Mouse (Mus musculus): ENCODE data around the gene Slc1a7. TPM values are rescaled to one million over a fixed set of nuclear protein-coding genes. Genes with fewer than 3 reads are reported as not detected.

Gene Slc1a7
- polyA plus RNA-seq, 1 experiment from 2014 or later: 0.10 TPM

DNA sequence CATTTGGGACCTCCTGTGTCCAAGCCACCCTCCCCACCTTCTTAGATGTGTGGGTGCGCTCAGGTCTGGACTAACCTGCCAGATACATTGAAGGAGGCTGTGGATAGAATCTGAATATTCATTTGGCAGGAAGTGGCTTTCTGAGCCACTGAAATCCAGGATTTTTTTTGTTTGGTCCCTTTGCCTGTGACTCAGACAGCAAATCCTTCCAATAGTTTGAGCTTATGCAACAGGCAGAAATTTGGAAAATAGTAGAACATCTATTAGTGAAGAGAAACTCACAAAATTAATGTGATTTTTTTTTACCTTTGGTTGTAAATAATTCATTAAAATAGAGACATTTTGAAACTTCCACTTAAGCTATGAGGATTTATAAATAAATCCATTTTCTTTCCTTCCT is 3.0 kb downstream of the Slc1a7 start:
- no peaks in the 10 kb centered on the region for H3K27me3 ChIP-seq (ENCODE audit: control insufficient read depth, insufficient read depth, low read length)
- no peak for DNase-seq (ENCODE audit: low spot score)
- H3K4me2 ChIP-seq (replicated peaks; ENCODE audit: low read depth): no peak overlapping the region
- TF ChIP-seq CTCF (IDR thresholded peaks at IDR 0.05; ENCODE audit: low read depth) (no peak), EP300 (optimal IDR thresholded peaks at IDR 0.05) (no peak)
- no peak for ATAC-seq (ENCODE audit: low FRiP score, low TSS enrichment)
- no peak overlapping the region for H3K4me3 ChIP-seq (ENCODE audit: low read depth, low read length)
- H3K9ac ChIP-seq (ENCODE audit: low read length): no peak overlapping the region
- no peaks in the 10 kb centered on the region for H3K9me3 ChIP-seq (ENCODE audit: control insufficient read depth, low read length)
- WGBS: 94% methylated on average over 1 of the region's 1 CpGs
- H3K36me3 ChIP-seq (ENCODE audit: control insufficient read depth, insufficient read depth, low read length): no peaks in the 10 kb centered on the region
- no peaks in the 10 kb centered on the region for H3K4me1 ChIP-seq (replicated peaks; ENCODE audit: control insufficient read depth, insufficient read depth)
- H3K27ac ChIP-seq (replicated peaks): no peak overlapping the region

DNA sequence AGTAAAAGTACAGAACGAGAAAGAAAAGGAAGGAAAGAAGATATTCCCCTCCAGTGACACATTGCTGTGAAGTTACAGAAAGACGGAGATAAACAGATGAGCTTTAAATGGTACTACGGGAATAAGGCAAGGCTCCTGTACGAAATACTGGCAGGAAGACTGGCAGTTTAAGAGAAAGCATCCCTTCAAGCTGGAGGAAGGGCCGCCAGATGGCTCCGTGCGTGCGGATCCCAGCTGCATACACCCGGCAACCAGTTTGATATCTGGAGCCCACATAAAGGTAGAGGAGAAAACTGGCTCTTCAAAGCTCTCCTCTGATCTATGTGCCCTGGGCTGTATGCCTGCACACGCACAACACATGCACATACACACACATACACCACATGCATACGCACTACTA is 6.4 kb downstream of the Slc1a7 start:
- H3K27ac ChIP-seq (replicated peaks): no peak overlapping the region
- no peak overlapping the region for H3K4me3 ChIP-seq (ENCODE audit: low read depth, low read length)
- no peak for DNase-seq (ENCODE audit: low spot score)
- ATAC-seq (ENCODE audit: low FRiP score, low TSS enrichment): no peak
- 66% methylated on average over 11 of the region's 11 CpGs for WGBS
- H3K36me3 ChIP-seq (ENCODE audit: control insufficient read depth, insufficient read depth, low read length): no peaks in the 10 kb centered on the region
- H3K4me1 ChIP-seq (replicated peaks; ENCODE audit: control insufficient read depth, insufficient read depth): no peaks in the 10 kb centered on the region
- H3K4me2 ChIP-seq (replicated peaks; ENCODE audit: low read depth): no peak overlapping the region
- no peaks in the 10 kb centered on the region for H3K27me3 ChIP-seq (ENCODE audit: control insufficient read depth, insufficient read depth, low read length)
- TF ChIP-seq EP300 (optimal IDR thresholded peaks at IDR 0.05) (no peak), CTCF (IDR thresholded peaks at IDR 0.05; ENCODE audit: low read depth) (no peak)
- no peak overlapping the region for H3K9ac ChIP-seq (ENCODE audit: low read length)
- H3K9me3 ChIP-seq (ENCODE audit: control insufficient read depth, low read length): no peaks in the 10 kb centered on the region

DNA sequence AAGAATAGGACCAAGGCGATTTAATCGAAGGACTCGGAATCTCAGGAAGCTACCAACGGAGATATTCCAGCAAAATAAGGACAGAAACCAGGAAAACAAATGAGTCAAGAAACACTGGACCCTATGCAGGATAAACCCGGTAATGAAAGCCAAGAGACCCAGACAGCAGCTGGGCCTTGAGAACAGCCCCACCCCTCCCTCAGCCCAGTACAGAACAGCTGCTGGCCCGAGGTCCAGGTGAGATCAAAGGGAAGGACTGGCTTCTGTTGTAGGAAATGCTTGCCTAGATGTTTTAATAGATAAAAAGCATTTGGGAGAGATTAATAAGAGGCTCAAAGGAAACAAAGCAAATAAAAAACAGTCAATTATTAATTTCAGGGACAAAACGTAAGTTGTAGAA is 6.9 kb downstream of the Slc1a7 start:
- H3K4me3 ChIP-seq (ENCODE audit: low read depth, low read length): no peak overlapping the region

DNA sequence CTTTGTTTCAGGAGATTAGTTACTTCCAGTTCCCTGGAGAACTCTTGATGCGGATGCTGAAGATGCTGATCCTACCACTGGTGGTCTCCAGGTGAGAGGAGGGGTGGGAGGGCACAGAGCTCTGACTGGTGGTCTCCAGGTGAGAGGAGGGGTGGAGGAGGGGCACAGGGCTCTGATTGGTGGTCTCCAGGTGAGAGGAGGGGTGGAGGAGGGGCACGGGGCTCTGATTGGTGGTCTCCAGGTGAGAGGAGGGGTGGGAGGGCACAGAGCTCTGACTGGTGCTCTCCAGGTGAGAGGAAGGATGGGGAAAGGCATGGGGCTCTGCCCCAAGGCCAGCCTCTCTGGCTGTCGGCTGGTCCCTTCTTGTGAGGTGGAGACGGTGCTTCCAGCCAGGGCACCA is 9.5 kb downstream of the Slc1a7 start:
- Histone ChIP-seq H3K9ac (ENCODE audit: low read length) (no peak overlapping the region), H3K36me3 (ENCODE audit: control insufficient read depth, insufficient read depth, low read length) (no peaks in the 10 kb centered on the region), H3K9me3 (ENCODE audit: control insufficient read depth, low read length) (no peaks in the 10 kb centered on the region), H3K27ac (replicated peaks) (no peak overlapping the region), H3K4me3 (ENCODE audit: low read depth, low read length) (no peak overlapping the region), H3K4me2 (replicated peaks; ENCODE audit: low read depth) (no peak overlapping the region), H3K27me3 (ENCODE audit: control insufficient read depth, insufficient read depth, low read length) (no peaks in the 10 kb centered on the region), H3K4me1 (replicated peaks; ENCODE audit: control insufficient read depth, insufficient read depth) (no peaks in the 10 kb centered on the region)
- DNase-seq (ENCODE audit: low spot score): no peak
- ATAC-seq (ENCODE audit: low FRiP score, low TSS enrichment): no peak
- WGBS: 59% methylated on average over 4 of the region's 4 CpGs
- TF ChIP-seq CTCF (IDR thresholded peaks at IDR 0.05; ENCODE audit: low read depth) (no peak), EP300 (optimal IDR thresholded peaks at IDR 0.05) (no peak)

More for the DNA sequence above, 6.9 kb downstream of the Slc1a7 start:
- Histone ChIP-seq H3K9me3 (ENCODE audit: control insufficient read depth, low read length) (no peaks in the 10 kb centered on the region), H3K9ac (ENCODE audit: low read length) (no peak overlapping the region), H3K4me1 (replicated peaks; ENCODE audit: control insufficient read depth, insufficient read depth) (no peaks in the 10 kb centered on the region), H3K27me3 (ENCODE audit: control insufficient read depth, insufficient read depth, low read length) (no peaks in the 10 kb centered on the region), H3K4me2 (replicated peaks; ENCODE audit: low read depth) (no peak overlapping the region), H3K36me3 (ENCODE audit: control insufficient read depth, insufficient read depth, low read length) (no peaks in the 10 kb centered on the region), H3K27ac (replicated peaks) (no peak overlapping the region)
- TF ChIP-seq EP300 (optimal IDR thresholded peaks at IDR 0.05) (no peak), CTCF (IDR thresholded peaks at IDR 0.05; ENCODE audit: low read depth) (no peak)
- no peak for DNase-seq (ENCODE audit: low spot score)
- ATAC-seq (ENCODE audit: low FRiP score, low TSS enrichment): no peak
- WGBS: 56% methylated on average over 7 of the region's 7 CpGs

DNA sequence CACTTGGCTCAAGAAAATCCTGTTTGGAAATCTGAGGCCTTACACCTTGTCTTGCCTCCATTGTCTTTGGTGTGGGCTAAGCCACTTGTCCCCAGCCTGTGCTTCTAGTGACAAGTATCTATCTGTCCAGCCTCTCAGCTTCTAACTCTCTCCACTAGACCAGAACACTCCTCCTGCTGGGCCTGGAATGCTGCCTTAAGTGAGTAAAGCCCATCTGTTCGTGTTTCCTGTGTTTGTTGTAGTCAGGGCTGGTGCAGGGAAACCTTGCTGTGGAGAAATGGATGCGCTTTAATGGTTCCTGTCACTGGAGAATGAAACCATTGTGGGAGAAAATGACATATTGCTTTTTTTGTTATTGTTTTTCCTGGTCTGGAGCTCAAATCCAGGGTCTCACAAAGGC is 11.4 kb downstream of the Slc1a7 start:
- Histone ChIP-seq H3K27ac (replicated peaks) (no peak overlapping the region), H3K4me1 (replicated peaks; ENCODE audit: control insufficient read depth, insufficient read depth) (no peaks in the 10 kb centered on the region), H3K4me3 (ENCODE audit: low read depth, low read length) (no peak overlapping the region), H3K27me3 (ENCODE audit: control insufficient read depth, insufficient read depth, low read length) (no peaks in the 10 kb centered on the region), H3K9me3 (ENCODE audit: control insufficient read depth, low read length) (no peaks in the 10 kb centered on the region), H3K4me2 (replicated peaks; ENCODE audit: low read depth) (no peak overlapping the region), H3K36me3 (ENCODE audit: control insufficient read depth, insufficient read depth, low read length) (no peaks in the 10 kb centered on the region), H3K9ac (ENCODE audit: low read length) (no peak overlapping the region)
- TF ChIP-seq CTCF (IDR thresholded peaks at IDR 0.05; ENCODE audit: low read depth) (no peak), EP300 (optimal IDR thresholded peaks at IDR 0.05) (no peak)
- ATAC-seq (ENCODE audit: low FRiP score, low TSS enrichment) (no peak), DNase-seq (ENCODE audit: low spot score) (no peak)
- WGBS: 36% methylated on average over 2 of the region's 2 CpGs

DNA sequence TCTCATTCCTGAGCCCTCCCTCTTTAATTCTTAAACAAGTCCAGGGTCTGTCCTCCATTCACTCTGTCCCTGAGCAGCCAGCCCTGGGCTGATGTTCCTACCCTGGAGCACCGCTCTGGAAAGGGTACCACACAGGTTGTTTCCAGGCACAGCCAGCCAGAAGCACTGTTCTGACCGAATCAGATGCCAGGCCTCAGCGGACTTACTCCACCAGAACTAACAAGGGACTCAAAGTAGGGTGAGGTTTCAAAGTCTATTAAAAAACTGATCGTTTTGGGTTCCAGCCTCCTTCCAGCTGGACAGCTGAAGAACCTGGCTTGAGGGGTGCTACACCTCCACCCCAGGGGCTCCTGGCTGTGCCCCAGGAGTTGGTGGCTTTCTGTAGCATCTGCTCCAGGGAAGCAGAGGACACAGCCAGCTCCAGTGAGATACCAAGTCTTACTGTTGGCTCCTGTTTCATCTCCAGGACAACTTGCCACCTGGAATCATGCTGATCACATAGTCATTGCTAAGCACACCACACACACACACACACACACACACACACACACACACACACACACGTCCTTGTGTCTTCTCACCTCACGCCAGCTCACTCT is 12.0 kb downstream of the Slc1a7 start:
- ATAC-seq (ENCODE audit: low FRiP score, low TSS enrichment): no peak
- H3K27me3 ChIP-seq (ENCODE audit: control insufficient read depth, insufficient read depth, low read length): no peaks in the 10 kb centered on the region
- no peak overlapping the region for H3K4me3 ChIP-seq (ENCODE audit: low read depth, low read length)
- H3K36me3 ChIP-seq (ENCODE audit: control insufficient read depth, insufficient read depth, low read length): no peaks in the 10 kb centered on the region
- no peak overlapping the region for H3K9ac ChIP-seq (ENCODE audit: low read length)
- no peak overlapping the region for H3K4me2 ChIP-seq (replicated peaks; ENCODE audit: low read depth)
- H3K27ac ChIP-seq (replicated peaks): no peak overlapping the region
- TF ChIP-seq CTCF (IDR thresholded peaks at IDR 0.05; ENCODE audit: low read depth) (no peak), EP300 (optimal IDR thresholded peaks at IDR 0.05) (no peak)
- no peaks in the 10 kb centered on the region for H3K9me3 ChIP-seq (ENCODE audit: control insufficient read depth, low read length)
- WGBS: 80% methylated on average over 6 of the region's 6 CpGs
- H3K4me1 ChIP-seq (replicated peaks; ENCODE audit: control insufficient read depth, insufficient read depth): no peaks in the 10 kb centered on the region; the same call in 1 of the 2 replicates
- no peak for DNase-seq (ENCODE audit: low spot score)
